Mouse (Mus musculus): ENCODE data around the gene Ly6c1.
"Not testable (repeated sequence)": the region's sequence is repeated elsewhere in the genome, so short reads cannot be mapped to it uniquely, and the experiment has no call there.

GRCm38 (mm10) chr15:75047313-75047969, 1.2 kb downstream of the Ly6c1 start:
- TF ChIP-seq GATA1 (IDR thresholded peaks at IDR 0.05; ENCODE audit: borderline replicate concordance, low read length); FLI1 (IDR thresholded peaks at IDR 0.05; ENCODE audit: low read length): not testable (repeated sequence)
